Mouse (Mus musculus): ENCODE results near the gene Ly6g6c. TPM values are rescaled to one million over a fixed set of nuclear protein-coding genes. Genes with fewer than 3 reads are reported as not detected.
"Not testable (repeated sequence)": the region's sequence is repeated elsewhere in the genome, so short reads cannot be mapped to it uniquely, and the experiment has no call there.

The Ly6g6c gene
- total and polyA plus RNA-seq, 2 experiments = not detected

DNA sequence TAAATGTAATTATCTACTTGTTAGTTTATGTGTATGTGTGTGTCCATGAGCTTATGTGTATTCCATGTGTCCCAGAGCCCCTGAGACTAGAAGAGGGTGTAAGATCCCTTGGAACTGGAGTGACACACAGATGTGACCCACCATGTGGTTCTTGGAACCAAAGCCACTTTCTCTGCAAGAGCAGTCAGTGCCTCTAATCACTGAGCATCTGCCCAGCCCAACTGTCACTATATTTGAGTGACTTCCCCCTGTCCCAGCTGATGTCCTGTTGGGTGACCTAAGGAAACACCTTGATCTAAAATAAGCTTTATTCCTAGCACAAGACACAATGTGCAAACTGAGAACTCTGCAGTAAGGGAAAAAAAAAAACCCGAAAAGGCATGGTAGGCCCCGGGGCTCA, 36.9 kb upstream of the Ly6g6c start:
- Histone ChIP-seq H3K4me3 (ENCODE audit: insufficient read depth, low read depth, low read length) (no peak overlapping the region), H3K4me1 (ENCODE audit: control insufficient read depth, insufficient read depth, low read length) (no peaks in the 10 kb centered on the region), H3K9ac (ENCODE audit: low read depth, low read length) (no peak overlapping the region), H3K27ac (replicated peaks; ENCODE audit: insufficient read depth, low read depth, low read length) (no peak overlapping the region), H3K79me2 (ENCODE audit: control insufficient read depth, insufficient read depth, low read length) (no peaks in the 10 kb centered on the region), H3K27me3 (ENCODE audit: control insufficient read depth, insufficient read depth, low read length) (no peaks in the 10 kb centered on the region), H3K36me3 (ENCODE audit: control insufficient read depth, insufficient read depth, low read length) (no peaks in the 10 kb centered on the region)
- no peak for DNase-seq (ENCODE audit: extremely low read depth, low read depth, low spot score)
- WGBS = 86% methylated on average over 2 of the region's 2 CpGs
- no peak for TF ChIP-seq POLR2A (IDR thresholded peaks at IDR 0.05; ENCODE audit: extremely low read depth, insufficient read depth, low read length)
- TF ChIP-seq CTCF (IDR thresholded peaks at IDR 0.05; ENCODE audit: low read depth, low read length) = no peak

DNA sequence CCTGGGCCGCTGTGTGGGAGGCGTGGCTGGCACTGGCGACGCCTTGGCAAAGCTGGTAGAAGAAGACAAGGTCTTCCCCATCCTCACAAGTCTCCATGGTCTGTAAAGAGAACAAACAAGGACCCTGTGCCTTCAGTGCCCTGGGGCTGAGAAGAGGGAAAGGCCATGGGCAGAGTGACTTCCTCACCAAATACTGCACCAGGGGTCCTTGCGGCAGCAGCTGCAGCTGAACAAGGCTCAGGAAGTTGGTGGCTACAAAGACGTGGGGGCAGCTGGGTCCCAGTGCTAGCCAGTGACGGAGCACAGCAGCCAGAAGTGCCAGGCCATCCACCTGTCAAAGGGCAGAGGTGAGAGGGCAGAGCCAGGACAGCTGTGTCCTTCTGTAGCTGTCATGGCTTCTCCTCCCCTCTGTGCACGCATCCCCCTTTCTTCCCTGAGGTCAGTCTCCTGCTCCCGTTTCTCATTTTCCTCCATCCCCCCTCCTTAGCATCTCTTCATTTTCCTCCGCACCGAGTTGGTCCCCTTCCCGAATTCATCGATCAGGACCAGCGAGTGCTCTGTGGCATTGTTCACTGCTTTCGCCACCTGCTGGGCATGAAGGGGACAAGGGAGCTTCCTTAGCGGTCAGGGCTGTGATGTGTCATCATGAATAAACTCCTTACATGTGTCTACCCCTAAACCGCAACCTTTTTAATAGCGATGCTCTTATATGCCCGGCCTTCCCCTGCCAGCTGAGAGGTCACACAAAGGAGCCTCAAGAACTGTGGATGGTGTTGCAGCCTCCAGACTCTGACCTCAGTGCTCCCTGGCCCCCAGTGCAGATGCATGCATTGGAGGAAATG, 35.3 kb upstream of the Ly6g6c start:
- H3K4me1 ChIP-seq (ENCODE audit: control insufficient read depth, insufficient read depth, low read length) = no peaks in the 10 kb centered on the region
- no peak overlapping the region for H3K27ac ChIP-seq (replicated peaks; ENCODE audit: insufficient read depth, low read depth, low read length)
- no peak for TF ChIP-seq POLR2A (IDR thresholded peaks at IDR 0.05; ENCODE audit: extremely low read depth, insufficient read depth, low read length)
- peak; percentile 82 for TF ChIP-seq CTCF (IDR thresholded peaks at IDR 0.05; ENCODE audit: low read depth, low read length)
- no peaks in the 10 kb centered on the region for H3K27me3 ChIP-seq (ENCODE audit: control insufficient read depth, insufficient read depth, low read length)
- no peak overlapping the region for H3K9ac ChIP-seq (ENCODE audit: low read depth, low read length)
- WGBS = 48% methylated on average over 19 of the region's 19 CpGs
- no peaks in the 10 kb centered on the region for H3K79me2 ChIP-seq (ENCODE audit: control insufficient read depth, insufficient read depth, low read length)
- peak; percentile 33 for DNase-seq (ENCODE audit: extremely low read depth, low read depth, low spot score)
- H3K4me3 ChIP-seq (ENCODE audit: insufficient read depth, low read depth, low read length) = no peak overlapping the region
- no peaks in the 10 kb centered on the region for H3K36me3 ChIP-seq (ENCODE audit: control insufficient read depth, insufficient read depth, low read length)

DNA sequence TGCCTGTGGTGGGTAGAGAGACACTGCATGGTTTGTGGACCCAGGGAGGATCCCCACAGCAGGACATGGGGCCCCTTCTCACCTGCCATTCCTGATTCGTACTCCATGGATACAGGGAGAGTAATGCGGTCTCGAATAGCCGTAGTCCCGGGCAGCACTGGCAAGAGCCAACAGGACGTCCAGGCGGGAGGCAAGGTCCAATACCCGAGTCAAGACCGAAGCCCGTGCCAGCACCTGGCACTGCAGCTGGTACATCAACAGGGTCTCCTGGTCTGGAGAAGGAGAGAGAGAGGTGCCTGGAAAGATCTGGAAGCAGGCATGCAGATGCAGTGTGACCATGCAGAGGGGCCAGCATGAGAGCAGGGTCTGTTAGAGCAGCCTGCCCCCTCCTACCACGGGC, 33.9 kb upstream of the Ly6g6c start:
- H3K27ac ChIP-seq (replicated peaks; ENCODE audit: insufficient read depth, low read depth, low read length) = no peak overlapping the region
- no peak for TF ChIP-seq CTCF (IDR thresholded peaks at IDR 0.05; ENCODE audit: low read depth, low read length)
- TF ChIP-seq POLR2A (IDR thresholded peaks at IDR 0.05; ENCODE audit: extremely low read depth, insufficient read depth, low read length) = no peak
- H3K4me1 ChIP-seq (ENCODE audit: control insufficient read depth, insufficient read depth, low read length) = no peaks in the 10 kb centered on the region
- no peak overlapping the region for H3K4me3 ChIP-seq (ENCODE audit: insufficient read depth, low read depth, low read length)
- H3K27me3 ChIP-seq (ENCODE audit: control insufficient read depth, insufficient read depth, low read length) = no peaks in the 10 kb centered on the region
- H3K36me3 ChIP-seq (ENCODE audit: control insufficient read depth, insufficient read depth, low read length) = no peaks in the 10 kb centered on the region
- DNase-seq (ENCODE audit: extremely low read depth, low read depth, low spot score) = no peak
- H3K79me2 ChIP-seq (ENCODE audit: control insufficient read depth, insufficient read depth, low read length) = no peaks in the 10 kb centered on the region
- H3K9ac ChIP-seq (ENCODE audit: low read depth, low read length) = no peak overlapping the region
- WGBS = 93% methylated on average over 11 of the region's 11 CpGs

DNA sequence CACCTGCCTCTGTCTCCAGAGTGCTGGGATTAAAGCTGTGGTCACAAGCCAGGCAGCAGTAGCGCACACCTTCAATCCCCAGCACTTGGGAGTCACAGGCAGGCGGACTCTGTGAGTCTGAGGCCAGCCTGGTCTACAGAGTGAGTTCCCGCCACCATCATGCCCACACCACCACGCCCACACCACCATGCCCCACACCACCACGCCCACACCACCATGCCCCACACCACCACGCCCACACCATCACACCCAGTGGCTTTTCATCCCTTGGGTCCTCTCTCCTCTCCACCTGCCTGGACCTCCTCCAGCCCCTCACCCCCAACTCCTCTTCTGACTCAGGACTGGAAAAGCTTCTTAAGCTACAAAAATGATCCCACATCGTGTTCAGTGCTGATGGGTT, 33.3 kb upstream of the Ly6g6c start:
- H3K27ac ChIP-seq (replicated peaks; ENCODE audit: insufficient read depth, low read depth, low read length) = no peak overlapping the region
- H3K4me3 ChIP-seq (ENCODE audit: insufficient read depth, low read depth, low read length) = no peak overlapping the region
- 88% methylated on average over 7 of the region's 7 CpGs for WGBS
- no peaks in the 10 kb centered on the region for H3K4me1 ChIP-seq (ENCODE audit: control insufficient read depth, insufficient read depth, low read length)
- H3K27me3 ChIP-seq (ENCODE audit: control insufficient read depth, insufficient read depth, low read length) = no peaks in the 10 kb centered on the region
- DNase-seq (ENCODE audit: extremely low read depth, low read depth, low spot score) = no peak
- H3K9ac ChIP-seq (ENCODE audit: low read depth, low read length) = no peak overlapping the region
- H3K36me3 ChIP-seq (ENCODE audit: control insufficient read depth, insufficient read depth, low read length) = no peaks in the 10 kb centered on the region
- no peaks in the 10 kb centered on the region for H3K79me2 ChIP-seq (ENCODE audit: control insufficient read depth, insufficient read depth, low read length)
- TF ChIP-seq CTCF (IDR thresholded peaks at IDR 0.05; ENCODE audit: low read depth, low read length) (no peak), POLR2A (IDR thresholded peaks at IDR 0.05; ENCODE audit: extremely low read depth, insufficient read depth, low read length) (no peak)

DNA sequence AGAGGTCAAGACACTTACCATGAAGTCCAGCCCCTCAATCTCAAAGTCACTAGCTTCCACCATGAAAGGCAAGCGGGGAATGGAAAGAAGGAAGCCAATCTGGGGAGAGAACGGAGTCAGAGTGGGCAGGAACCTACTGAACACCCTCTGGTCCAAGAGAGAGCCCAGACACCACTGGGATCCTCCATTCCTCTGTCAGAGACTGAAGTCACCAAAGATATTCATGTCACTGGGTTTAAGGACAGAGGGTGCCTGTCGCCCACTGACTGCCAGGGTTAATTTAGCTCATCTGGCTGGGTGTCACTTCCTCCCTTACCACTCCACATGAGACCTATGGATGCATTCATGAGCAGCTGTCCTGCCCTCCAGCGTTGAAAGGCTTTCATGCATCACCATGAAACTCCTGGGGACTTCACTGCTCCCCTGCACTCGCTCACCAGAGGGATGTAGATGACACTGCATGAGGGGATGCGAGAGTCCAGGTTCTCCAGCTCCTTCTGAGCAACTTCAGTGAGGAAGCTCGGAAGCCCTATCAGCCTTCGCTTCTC, 32.8 kb upstream of the Ly6g6c start:
- TF ChIP-seq CTCF (IDR thresholded peaks at IDR 0.05; ENCODE audit: low read depth, low read length) = no peak
- no peak for TF ChIP-seq POLR2A (IDR thresholded peaks at IDR 0.05; ENCODE audit: extremely low read depth, insufficient read depth, low read length)
- Histone ChIP-seq H3K27me3 (ENCODE audit: control insufficient read depth, insufficient read depth, low read length) (no peaks in the 10 kb centered on the region), H3K27ac (replicated peaks; ENCODE audit: insufficient read depth, low read depth, low read length) (no peak overlapping the region), H3K4me1 (ENCODE audit: control insufficient read depth, insufficient read depth, low read length) (no peaks in the 10 kb centered on the region), H3K4me3 (ENCODE audit: insufficient read depth, low read depth, low read length) (no peak overlapping the region), H3K36me3 (ENCODE audit: control insufficient read depth, insufficient read depth, low read length) (no peaks in the 10 kb centered on the region), H3K9ac (ENCODE audit: low read depth, low read length) (no peak overlapping the region), H3K79me2 (ENCODE audit: control insufficient read depth, insufficient read depth, low read length) (no peaks in the 10 kb centered on the region)
- no peak for DNase-seq (ENCODE audit: extremely low read depth, low read depth, low spot score)
- 77% methylated on average over 8 of the region's 8 CpGs for WGBS

DNA sequence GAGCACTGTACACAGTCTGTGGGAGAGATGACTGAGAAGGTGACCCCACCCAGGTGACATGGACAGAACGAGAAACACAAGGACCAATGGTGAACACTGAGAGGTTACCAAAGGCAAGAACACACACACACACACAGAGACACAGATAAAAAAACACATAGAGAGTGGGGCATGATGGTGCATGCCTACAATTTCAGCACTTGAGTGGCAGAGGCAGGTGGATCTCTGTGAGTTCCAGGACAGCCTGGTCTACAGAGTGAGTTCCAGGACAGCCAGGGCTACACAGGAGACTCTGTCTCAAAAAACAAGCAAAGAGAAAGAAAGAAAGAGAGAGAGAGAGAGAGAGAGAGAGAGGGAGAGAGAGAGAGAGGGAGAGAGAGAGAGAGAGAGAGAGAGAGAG, 31.5 kb upstream of the Ly6g6c start:
- not testable (repeated sequence) for H3K36me3 ChIP-seq (ENCODE audit: control insufficient read depth, insufficient read depth, low read length); H3K9ac ChIP-seq (ENCODE audit: low read depth, low read length); DNase-seq (ENCODE audit: extremely low read depth, low read depth, low spot score); H3K27me3 ChIP-seq (ENCODE audit: control insufficient read depth, insufficient read depth, low read length); H3K4me1 ChIP-seq (ENCODE audit: control insufficient read depth, insufficient read depth, low read length); H3K79me2 ChIP-seq (ENCODE audit: control insufficient read depth, insufficient read depth, low read length); H3K27ac ChIP-seq (replicated peaks; ENCODE audit: insufficient read depth, low read depth, low read length); H3K4me3 ChIP-seq (ENCODE audit: insufficient read depth, low read depth, low read length)
- WGBS = 54% methylated on average over 1 of the region's 1 CpGs

All from liver, adult 2 months (tissue).